In the genomic region with DNA sequence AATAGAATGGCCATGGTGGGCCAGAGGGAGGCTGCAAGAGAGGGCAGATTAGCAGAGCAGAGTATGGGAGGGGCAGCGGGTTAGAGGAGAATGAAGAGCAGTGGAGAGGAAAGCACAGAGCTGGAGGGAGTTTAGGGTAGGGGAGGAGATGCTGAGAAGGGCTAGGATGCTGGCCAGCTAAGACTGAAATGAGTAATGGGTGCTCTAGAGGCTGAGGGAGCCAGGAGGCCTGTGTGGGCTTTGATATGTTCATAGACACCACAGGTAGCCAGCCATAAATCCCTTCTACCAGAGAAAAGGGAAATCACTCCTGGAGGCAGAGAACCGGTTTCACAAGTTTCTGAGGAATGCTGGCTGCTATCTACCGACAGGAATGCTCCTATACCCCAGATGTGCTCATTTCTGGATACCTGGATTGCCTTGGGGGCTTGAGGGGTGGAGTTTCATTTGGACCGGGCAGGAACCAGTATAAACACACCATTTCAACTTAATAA, we compare ENCODE assay signal across 9 mouse cellular contexts. TPM values are rescaled to one million over a fixed set of nuclear protein-coding genes. Genes with fewer than 3 reads are reported as not detected.
DNase-seq lines count a peak whose midpoint lies in the region; ATAC-seq lines count a peak whose summit lies in the region.
"Had no signal": no experiment of that assay in that cellular context is flagged by ENCODE, and none has a peak within 500 bp of the region (broad histone marks: within the 10 kb centered on the region; RNA-seq: fewer than 3 reads in every experiment).

No protein-coding gene starts in this region.

- H3K9me3 ChIP-seq in heart, embryonic 13.5 days = no peaks in the 10 kb centered on the region
- no peaks in the 10 kb centered on the region for H3K9me3 ChIP-seq in embryonic facial prominence, embryonic 10.5 days
- H3K9me3 ChIP-seq in midbrain, embryonic 13.5 days = no peaks in the 10 kb centered on the region

- H3K4me3 ChIP-seq in heart, embryonic 13.5 days = no peak overlapping the region
- no peak overlapping the region for H3K4me3 ChIP-seq in embryonic facial prominence, embryonic 10.5 days
- no peak overlapping the region for H3K4me3 ChIP-seq in midbrain, embryonic 13.5 days (replicated peaks)

- peak overlapping the region; percentile 29; the same call in 1 of the 2 replicates for H3K4me2 ChIP-seq in heart, embryonic 13.5 days
- H3K4me2 ChIP-seq in midbrain, embryonic 13.5 days (replicated peaks) = no peak overlapping the region

- peaks cover 55% of the 10 kb centered on the region for H3K4me1 ChIP-seq in heart, embryonic 13.5 days
- peaks cover 43% of the 10 kb centered on the region for H3K4me1 ChIP-seq in embryonic facial prominence, embryonic 10.5 days
- H3K4me1 ChIP-seq in midbrain, embryonic 13.5 days (replicated peaks) = peaks cover 20% of the 10 kb centered on the region

- ATAC-seq in heart, embryonic 13.5 days (ENCODE audit: extremely low read depth, insufficient number of reproducible peaks, low FRiP score, low TSS enrichment) = no peak
- ATAC-seq in midbrain, embryonic 13.5 days = peak; percentile 72

- peak overlapping the region; percentile 39; the same call in 1 of the 2 replicates for H3K27ac ChIP-seq in heart, embryonic 13.5 days (replicated peaks)
- peak overlapping the region; percentile 58; the same call in 1 of the 2 replicates for H3K27ac ChIP-seq in embryonic facial prominence, embryonic 10.5 days (replicated peaks)
- H3K27ac ChIP-seq in midbrain, embryonic 13.5 days = no peak overlapping the region

- H3K9ac ChIP-seq in heart, embryonic 13.5 days = peak overlapping the region; percentile 48
- H3K9ac ChIP-seq in midbrain, embryonic 13.5 days (replicated peaks) = no peak overlapping the region

- no peaks in the 10 kb centered on the region for H3K27me3 ChIP-seq in heart, embryonic 13.5 days (replicated peaks)
- no peaks in the 10 kb centered on the region for H3K27me3 ChIP-seq in embryonic facial prominence, embryonic 10.5 days (replicated peaks; ENCODE audit: low read depth, poor library complexity, severe bottlenecking)
- no peaks in the 10 kb centered on the region for H3K27me3 ChIP-seq in midbrain, embryonic 13.5 days
- H3K27me3 ChIP-seq: CH12.LX had no signal

- H3K36me3 ChIP-seq in heart, embryonic 13.5 days = peaks cover 2% of the 10 kb centered on the region; the same call in 1 of the 2 replicates
- peaks cover 5% of the 10 kb centered on the region for H3K36me3 ChIP-seq in embryonic facial prominence, embryonic 10.5 days (replicated peaks)
- H3K36me3 ChIP-seq in midbrain, embryonic 13.5 days = no peaks in the 10 kb centered on the region

- WGBS in heart, embryonic 13.5 days = 16% methylated on average over 4 of the region's 4 CpGs
- 7% methylated on average over 4 of the region's 4 CpGs for WGBS in embryonic facial prominence, embryonic 10.5 days
- 4% methylated on average over 4 of the region's 4 CpGs for WGBS in midbrain, embryonic 13.5 days

- DNase-seq in heart, postnatal 4 days = no peak
- DNase-seq in embryonic facial prominence, embryonic 10.5 days (ENCODE audit: low spot score) = peak; percentile 46
- DNase-seq in kidney, adult 9 months = peak; percentile 66
- DNase-seq in c-Kit-positive CD71-positive TER-119-positive erythroid progenitor cells, embryonic 14.5 days (ENCODE audit: low spot score) = no peak
- no peak for DNase-seq in T-cell, adult 2 months (ENCODE audit: low spot score)
- DNase-seq in adrenal gland, postnatal 36 days = no peak

RNA-seq across cellular contexts. Expression of a gene that starts 13.2 kb away (rescaled TPM):
- polyA plus RNA-seq in heart, embryonic 13.5 days (2015; fragmentation: Nextera tagmentation; extraction: Ambion mirVana) = 6.2 and 7.5 TPM in 2 replicates
- 10 to 100 TPM; 10.1 to 11.0 TPM for total RNA-seq in heart, postnatal 4 days (2021)
- polyA plus RNA-seq in embryonic facial prominence, embryonic 10.5 days (2016; fragmentation: Nextera tagmentation; extraction: Ambion mirVana) = 11.0 and 11.2 TPM in 2 replicates
- 128 and 129 TPM in 2 replicates for polyA plus RNA-seq in midbrain, embryonic 13.5 days (2015; fragmentation: Nextera tagmentation; extraction: Ambion mirVana)
- 1 to 10 TPM; 4.1 to 5.1 TPM for total RNA-seq in adrenal gland, postnatal 36 days (2021)

RNA-seq across cellular contexts. Expression of a gene that starts 13.8 kb away (rescaled TPM):
- 25.5 and 27.0 TPM in 2 replicates for polyA plus RNA-seq in heart, embryonic 13.5 days (2015; fragmentation: Nextera tagmentation; extraction: Ambion mirVana)
- 10 to 100 TPM; 41.9 to 44.7 TPM for total RNA-seq in heart, postnatal 4 days (2021)
- polyA plus RNA-seq in embryonic facial prominence, embryonic 10.5 days (2016; fragmentation: Nextera tagmentation; extraction: Ambion mirVana) = 31.9 and 33.7 TPM in 2 replicates
- 25.6 and 27.6 TPM in 2 replicates for polyA plus RNA-seq in midbrain, embryonic 13.5 days (2015; fragmentation: Nextera tagmentation; extraction: Ambion mirVana)
- 10 to 100 TPM; 31.4 to 34.5 TPM for total RNA-seq in adrenal gland, postnatal 36 days (2021)

Comparison
In these comparisons a context has a peak if more than half of its experiments do, and no peak if none do; other contexts are left out.
1. DNase-seq: peak in embryonic facial prominence, embryonic 10.5 days (single experiment) and kidney, adult 9 months (single experiment); none in heart, postnatal 4 days (single experiment), c-Kit-positive CD71-positive TER-119-positive erythroid progenitor cells, embryonic 14.5 days (single experiment), T-cell, adult 2 months (single experiment) and adrenal gland, postnatal 36 days (0 of 2).
2. RNA of a gene that starts 13.2 kb away (polyA plus RNA-seq): 128 to 129 TPM in midbrain, embryonic 13.5 days; 11.0 to 11.2 TPM in embryonic facial prominence, embryonic 10.5 days and 6.2 to 7.5 TPM in heart, embryonic 13.5 days; every median in the first group is over 10 times any median in the second.